In the genomic region with DNA sequence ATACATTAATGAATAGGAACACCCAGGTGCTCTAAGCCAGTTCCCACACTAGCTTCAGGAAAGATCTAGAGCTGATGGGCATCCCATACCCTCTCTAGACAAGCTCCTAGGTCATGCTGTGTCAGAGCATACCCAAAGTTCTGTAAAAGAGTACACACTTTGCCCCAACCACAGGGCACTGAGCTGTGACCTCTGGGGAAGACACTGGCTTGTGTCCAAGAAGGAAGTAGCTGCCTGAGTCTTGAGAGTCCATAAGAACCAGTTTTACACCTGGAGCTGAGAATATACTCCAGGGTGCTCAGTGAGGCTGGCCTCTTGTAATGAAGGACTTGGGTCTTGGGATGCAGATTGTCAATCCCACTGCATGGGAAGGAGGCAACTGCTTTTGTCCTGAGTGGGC, we compare ENCODE assay signal across 15 mouse cellular contexts.
A peak's percentile ranks its signal among the peaks of the same experiment; 100 is the strongest.
DNase-seq lines count a peak whose midpoint lies in the region; ATAC-seq and TF ChIP-seq lines count a peak whose summit lies in the region.
"Had no signal": no experiment of that assay in that cellular context is flagged by ENCODE, and none has a peak within 500 bp of the region (broad histone marks: within the 10 kb centered on the region; RNA-seq: fewer than 3 reads in every experiment).

No protein-coding gene starts in this region.

- no peaks in the 10 kb centered on the region for H3K9me3 ChIP-seq in kidney, embryonic 14.5 days (ENCODE audit: control insufficient read depth, low read length)
- H3K9me3 ChIP-seq in CH12.LX (replicated peaks; ENCODE audit: low read length): no peaks in the 10 kb centered on the region
- H3K9me3 ChIP-seq: liver, embryonic 12.5 days had no signal

- intact Hi-C loops in gastrocnemius, postnatal 14 days (cut with DNase I; ENCODE audit: low total_unique reads): no loop called here

- H3K4me2 ChIP-seq in kidney, embryonic 14.5 days (replicated peaks; ENCODE audit: low read depth, low read length): no peak overlapping the region
- H3K4me2 ChIP-seq in CH12.LX (ENCODE audit: insufficient read depth, low read depth, poor library complexity, severe bottlenecking): no peak overlapping the region
- H3K4me2 ChIP-seq: liver, embryonic 12.5 days had no signal

- TF ChIP-seq POLR2A in CH12.LX (IDR thresholded peaks at IDR 0.05; ENCODE audit: low read depth, low read length): no peak

- peaks cover 32% of the 10 kb centered on the region for H3K4me1 ChIP-seq in kidney, embryonic 14.5 days (ENCODE audit: control insufficient read depth, insufficient read depth, low read length)
- peaks cover 39 to 88% of the 10 kb centered on the region in 2 experiments for H3K4me1 ChIP-seq in CH12.LX (ENCODE audit: control insufficient read depth in 1 of 2, insufficient read depth in 2 of 2)

- TF ChIP-seq RAD21 in CH12.LX (IDR thresholded peaks at IDR 0.05; ENCODE audit: low read depth, low read length): no peak

- H3K27ac ChIP-seq in kidney, embryonic 14.5 days (ENCODE audit: low read depth, low read length): no peak overlapping the region
- no peak overlapping the region for H3K27ac ChIP-seq in CH12.LX (ENCODE audit: insufficient read depth, low read depth)
- H3K27ac ChIP-seq: kidney, postnatal 0 days; liver, embryonic 12.5 days had no signal

- ATAC-seq in kidney, embryonic 14.5 days (ENCODE audit: low FRiP score, low TSS enrichment): no peak
- ATAC-seq in common myeloid progenitor, adult 5-6 weeks (replicated peaks; ENCODE audit: low read depth, poor library complexity, severe bottlenecking): peak; percentile 30
- ATAC-seq: forebrain, embryonic 16.5 days; liver, embryonic 12.5 days; Patski had no signal

- 0 out of 2 replicates have a peak, but pooled peaks have one; percentile 27 for TF ChIP-seq EP300 in CH12.LX (IDR thresholded peaks at IDR 0.05; ENCODE audit: low read length)

- in situ Hi-C loops in CH12.LX (cut with MboI; ENCODE audit: low pct_ligation_motif_present, low pct_unique_long_range_greater_than_20kb, low sequenced_read_pairs): no loop called here

- no peak overlapping the region for H3K4me3 ChIP-seq in kidney, embryonic 14.5 days (ENCODE audit: low read length)
- no peak overlapping the region for H3K4me3 ChIP-seq in CH12.LX (replicated peaks in 1 of 3; ENCODE audit: low read depth in 2 of 3, low read length in 2 of 3, poor library complexity in 1 of 3)
- H3K4me3 ChIP-seq: heart, adult 2 months; liver, embryonic 12.5 days had no signal

- dilution Hi-C loops in CH12.LX (cut with MboI; ENCODE audit: extremely low pct_ligation_motif_present, extremely low pct_unique_long_range_greater_than_20kb, low sequenced_read_pairs): no loop called here

- H3K36me3 ChIP-seq in kidney, embryonic 14.5 days (ENCODE audit: control insufficient read depth, insufficient read depth, low read length): no peaks in the 10 kb centered on the region
- H3K36me3 ChIP-seq in CH12.LX (replicated peaks in 1 of 2; ENCODE audit: control insufficient read depth in 1 of 2, insufficient read depth in 1 of 2, low read length in 1 of 2): no peaks in the 10 kb centered on the region
- H3K36me3 ChIP-seq: liver, embryonic 12.5 days had no signal

- H3K9ac ChIP-seq in kidney, embryonic 14.5 days (ENCODE audit: low read depth, low read length): no peak overlapping the region
- H3K9ac ChIP-seq in CH12.LX (ENCODE audit: insufficient read depth, low read depth): no peak overlapping the region
- H3K9ac ChIP-seq: liver, embryonic 12.5 days had no signal

- no peaks in the 10 kb centered on the region for H3K79me2 ChIP-seq in CH12.LX (replicated peaks; ENCODE audit: control insufficient read depth, extremely low read depth, insufficient read depth, poor library complexity, severe bottlenecking)

- no peak for TF ChIP-seq CTCF in CH12.LX (conservative IDR thresholded peaks at IDR 0.05 in 1 of 2, IDR thresholded peaks at IDR 0.05 in 1 of 2; ENCODE audit: low read depth in 2 of 2, low read length in 2 of 2)

- no peaks in the 10 kb centered on the region for H3K27me3 ChIP-seq in kidney, embryonic 14.5 days (ENCODE audit: control insufficient read depth, insufficient read depth, low read length)
- H3K27me3 ChIP-seq in CH12.LX (replicated peaks): no peaks in the 10 kb centered on the region
- H3K27me3 ChIP-seq: Patski had no signal

- peak; percentile 61 for DNase-seq in kidney, adult 18-20 months
- DNase-seq in CH12.LX (ENCODE audit: extremely low read depth): no peak
- peak; percentile 49 for DNase-seq in lung, postnatal 25 days (ENCODE audit: low spot score)
- no peak for DNase-seq in thymus, postnatal 36 days
- DNase-seq in ovary, postnatal 36 days (ENCODE audit: low spot score): no peak
- no peak for DNase-seq in gastrocnemius, postnatal 14 days
- DNase-seq: heart, postnatal 36 days; spleen, adult 18-20 months had no signal

TF ChIP-seq in CH12.LX, 34 proteins besides CTCF, POLR2A, EP300 and RAD21:
- TF ChIP-seq JUN (IDR thresholded peaks at IDR 0.05; ENCODE audit: insufficient read depth, low read depth, low read length): no peak
- TF ChIP-seq ELF1 (IDR thresholded peaks at IDR 0.05; ENCODE audit: low read depth, low read length): no peak
- no peak for TF ChIP-seq UBTF (IDR thresholded peaks at IDR 0.05; ENCODE audit: low read depth, low read length)
- TF ChIP-seq HCFC1 (IDR thresholded peaks at IDR 0.05; ENCODE audit: low read depth, low read length): no peak
- TF ChIP-seq E2F4 (IDR thresholded peaks at IDR 0.05; ENCODE audit: insufficient replicate concordance, low read depth, low read length): no peak
- no peak for TF ChIP-seq RCOR1 (conservative IDR thresholded peaks at IDR 0.05; ENCODE audit: low read depth, low read length)
- no peak for TF ChIP-seq GABPA (IDR thresholded peaks at IDR 0.05; ENCODE audit: insufficient replicate concordance, low read depth, low read length)
- no peak for TF ChIP-seq MAX (IDR thresholded peaks at IDR 0.05; ENCODE audit: low read length)
- TF ChIP-seq TBP (conservative IDR thresholded peaks at IDR 0.05; ENCODE audit: low read depth, low read length): no peak
- no peak for TF ChIP-seq ZNF384 (IDR thresholded peaks at IDR 0.05; ENCODE audit: low read depth, low read length)
- TF ChIP-seq ZKSCAN1 (IDR thresholded peaks at IDR 0.05; ENCODE audit: borderline replicate concordance, low read depth, low read length): no peak
- TF ChIP-seq ZC3H11A (IDR thresholded peaks at IDR 0.05; ENCODE audit: low read depth, low read length): no peak
- no peak for TF ChIP-seq MXI1 (IDR thresholded peaks at IDR 0.05; ENCODE audit: low read depth, low read length)
- TF ChIP-seq ZMIZ1 (IDR thresholded peaks at IDR 0.05; ENCODE audit: low read depth, low read length): no peak
- TF ChIP-seq PAX5 (IDR thresholded peaks at IDR 0.05; ENCODE audit: low read length): no peak
- no peak for TF ChIP-seq MEF2A (IDR thresholded peaks at IDR 0.05; ENCODE audit: borderline replicate concordance, low read depth, low read length)
- TF ChIP-seq KAT2A (IDR thresholded peaks at IDR 0.05; ENCODE audit: insufficient replicate concordance, low read length): no peak
- TF ChIP-seq IRF4 (IDR thresholded peaks at IDR 0.05; ENCODE audit: low read depth, low read length): no peak
- no peak for TF ChIP-seq ETS1 (conservative IDR thresholded peaks at IDR 0.05; ENCODE audit: low read depth, low read length)
- TF ChIP-seq TCF12 (IDR thresholded peaks at IDR 0.05; ENCODE audit: low read depth, low read length): no peak

Comparison
In these comparisons a context has a peak if more than half of its experiments do, and no peak if none do; other contexts are left out.
1. DNase-seq: peak in kidney, adult 18-20 months (single experiment) and lung, postnatal 25 days (single experiment); none in CH12.LX (single experiment), thymus, postnatal 36 days (0 of 2), ovary, postnatal 36 days (single experiment) and gastrocnemius, postnatal 14 days (single experiment).